Mouse (Mus musculus): Measurements from ENCODE around the gene Snrpd3. TPM values are rescaled to one million over a fixed set of nuclear protein-coding genes. Genes with fewer than 3 reads are reported as not detected.
"Not testable (repeated sequence)": the region's sequence is repeated elsewhere in the genome, so short reads cannot be mapped to it uniquely, and the experiment has no call there.

The Snrpd3 gene
- total RNA-seq, 2 experiments from 2014 or later: 96.2 to 103 TPM

GRCm38 (mm10) chr10:75520581-75520980 is 3.2 kb downstream of the Snrpd3 start:
- DNase-seq (ENCODE audit: extremely low spot score in 1 of 2, low spot score in 2 of 2): no peak
- intact Hi-C loops (cut with DNase I): no loop called here

- intact Hi-C loops (cut with DNase I): no loop called here
- DNase-seq (ENCODE audit: extremely low spot score in 1 of 2, low spot score in 2 of 2): no peak
These were observed 4.3 kb downstream of the Snrpd3 start for GRCm38 (mm10) chr10:75521643-75522042.

GRCm38 (mm10) chr10:75525450-75525849 is 8.1 kb downstream of the Snrpd3 start:
- intact Hi-C loops (cut with DNase I); DNase-seq (ENCODE audit: extremely low spot score in 1 of 2, low spot score in 2 of 2): not testable (repeated sequence)

GRCm38 (mm10) chr10:75530322-75530721 is 13.0 kb downstream of the Snrpd3 start:
- intact Hi-C loops (cut with DNase I): no loop called here
- no peak for DNase-seq (ENCODE audit: extremely low spot score in 1 of 2, low spot score in 2 of 2)

- intact Hi-C loops (cut with DNase I): no loop called here
- DNase-seq (ENCODE audit: extremely low spot score in 1 of 2, low spot score in 2 of 2): no peak
These were observed 14.3 kb downstream of the Snrpd3 start for GRCm38 (mm10) chr10:75531532-75532090.

- DNase-seq (ENCODE audit: extremely low spot score in 1 of 2, low spot score in 2 of 2): no peak
- intact Hi-C loops (cut with DNase I): no loop called here
These were observed 16.9 kb downstream of the Snrpd3 start for GRCm38 (mm10) chr10:75534216-75534615.

GRCm38 (mm10) chr10:75534934-75535333 is 17.6 kb downstream of the Snrpd3 start:
- DNase-seq (ENCODE audit: extremely low spot score in 1 of 2, low spot score in 2 of 2): no peak
- intact Hi-C loops (cut with DNase I): no loop called here

GRCm38 (mm10) chr10:75535423-75535822 is 18.1 kb downstream of the Snrpd3 start:
- DNase-seq (ENCODE audit: extremely low spot score in 1 of 2, low spot score in 2 of 2): no peak
- intact Hi-C loops (cut with DNase I): no loop called here

GRCm38 (mm10) chr10:75536123-75536522 is 18.8 kb downstream of the Snrpd3 start:
- intact Hi-C loops (cut with DNase I): no loop called here
- no peak for DNase-seq (ENCODE audit: extremely low spot score in 1 of 2, low spot score in 2 of 2)

GRCm38 (mm10) chr10:75547901-75548300 is 30.6 kb downstream of the Snrpd3 start:
- intact Hi-C loops (cut with DNase I): no loop called here
- no peak for DNase-seq (ENCODE audit: extremely low spot score in 1 of 2, low spot score in 2 of 2)

- intact Hi-C loops (cut with DNase I): no loop called here
These were observed 31.1 kb downstream of the Snrpd3 start for GRCm38 (mm10) chr10:75548486-75548885.

GRCm38 (mm10) chr10:75549886-75550285 is 32.5 kb downstream of the Snrpd3 start:
- intact Hi-C loops (cut with DNase I): no loop called here
- no peak for DNase-seq (ENCODE audit: extremely low spot score in 1 of 2, low spot score in 2 of 2)

More at GRCm38 (mm10) chr10:75548486-75548885, 31.1 kb downstream of the Snrpd3 start:
- DNase-seq (ENCODE audit: extremely low spot score in 1 of 2, low spot score in 2 of 2): no peak

GRCm38 (mm10) chr10:75551175-75551574 is 33.8 kb downstream of the Snrpd3 start:
- no peak for DNase-seq (ENCODE audit: extremely low spot score in 1 of 2, low spot score in 2 of 2)
- intact Hi-C loops (cut with DNase I): no loop called here

- no peak for DNase-seq (ENCODE audit: extremely low spot score in 1 of 2, low spot score in 2 of 2)
These were observed 34.8 kb downstream of the Snrpd3 start for GRCm38 (mm10) chr10:75552106-75552505.

GRCm38 (mm10) chr10:75552701-75553450 is 35.5 kb downstream of the Snrpd3 start:
- no peak for DNase-seq (ENCODE audit: extremely low spot score in 1 of 2, low spot score in 2 of 2)
- intact Hi-C loops (cut with DNase I): no loop called here

More at GRCm38 (mm10) chr10:75552106-75552505, 34.8 kb downstream of the Snrpd3 start:
- intact Hi-C loops (cut with DNase I): no loop called here

GRCm38 (mm10) chr10:75554090-75554489 is 36.7 kb downstream of the Snrpd3 start:
- intact Hi-C loops (cut with DNase I): no loop called here
- DNase-seq (ENCODE audit: extremely low spot score in 1 of 2, low spot score in 2 of 2): no peak

- no peak for DNase-seq (ENCODE audit: extremely low spot score in 1 of 2, low spot score in 2 of 2)
- intact Hi-C loops (cut with DNase I): no loop called here
These were observed 38.2 kb downstream of the Snrpd3 start for GRCm38 (mm10) chr10:75555557-75555956.

- peak; percentile 80 to 85 for DNase-seq (ENCODE audit: extremely low spot score in 1 of 2, low spot score in 2 of 2)
- intact Hi-C loops (cut with DNase I): no loop called here
These were observed 38.7 kb downstream of the Snrpd3 start for GRCm38 (mm10) chr10:75556026-75556425.

- intact Hi-C loops (cut with DNase I): no loop called here
- DNase-seq (ENCODE audit: extremely low spot score in 1 of 2, low spot score in 2 of 2): peak; percentile 50 to 55
These were observed 41.2 kb downstream of the Snrpd3 start for GRCm38 (mm10) chr10:75558515-75558914.

- intact Hi-C loops (cut with DNase I): no loop called here
- no peak for DNase-seq (ENCODE audit: extremely low spot score in 1 of 2, low spot score in 2 of 2)
These were observed 41.8 kb downstream of the Snrpd3 start for GRCm38 (mm10) chr10:75559041-75559675.
